Mouse (Mus musculus): ENCODE measurements around the gene Ift52. TPM values are rescaled to one million over a fixed set of nuclear protein-coding genes. Genes with fewer than 3 reads are reported as not detected.
"Not testable (repeated sequence)": the region's sequence is repeated elsewhere in the genome, so short reads cannot be mapped to it uniquely, and the experiment has no call there.

Gene Ift52
- total RNA-seq, 1 experiment from 2014 or later = 66.5 TPM

DNA sequence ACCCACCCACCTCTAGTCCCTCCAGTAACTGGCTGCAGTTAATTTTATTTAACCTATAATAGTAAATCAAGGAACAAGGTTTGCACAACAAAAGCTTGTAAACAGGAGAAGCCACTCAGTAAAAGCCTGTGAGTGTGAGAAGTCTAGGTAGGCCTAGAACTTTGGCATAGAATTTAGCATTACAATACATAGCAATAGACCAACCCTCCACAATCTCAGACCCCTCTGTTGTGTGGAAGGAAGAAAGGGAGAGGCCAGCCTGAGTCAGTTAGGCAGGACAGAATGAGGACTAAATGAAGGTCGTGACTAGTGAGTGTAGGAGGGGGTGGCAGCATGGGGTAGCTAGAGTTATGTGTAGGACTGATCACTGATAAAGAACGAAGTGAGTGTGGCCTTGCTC lies 14.6 kb downstream of the Ift52 start:
- DNase-seq = no peak

DNA sequence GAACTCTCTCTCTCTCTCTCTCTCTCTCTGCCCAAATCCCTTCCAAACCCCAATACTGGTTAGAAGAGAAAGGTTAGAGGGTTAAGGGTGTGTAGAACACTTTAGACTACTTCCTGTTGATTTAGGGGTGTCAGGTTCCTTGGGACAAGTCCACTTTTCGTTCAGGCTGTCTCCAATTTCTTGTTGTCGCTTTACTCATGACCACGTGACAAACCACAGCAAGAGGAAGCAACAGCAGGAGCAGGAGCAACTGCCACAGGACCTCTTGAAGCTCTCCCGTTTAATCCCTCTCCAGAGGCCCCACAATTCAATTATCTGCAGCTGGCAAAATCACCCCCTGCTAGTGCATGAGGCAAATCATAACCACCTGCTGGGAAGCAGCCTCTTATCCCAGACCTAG lies 15.5 kb downstream of the Ift52 start:
- no peak for DNase-seq

DNA sequence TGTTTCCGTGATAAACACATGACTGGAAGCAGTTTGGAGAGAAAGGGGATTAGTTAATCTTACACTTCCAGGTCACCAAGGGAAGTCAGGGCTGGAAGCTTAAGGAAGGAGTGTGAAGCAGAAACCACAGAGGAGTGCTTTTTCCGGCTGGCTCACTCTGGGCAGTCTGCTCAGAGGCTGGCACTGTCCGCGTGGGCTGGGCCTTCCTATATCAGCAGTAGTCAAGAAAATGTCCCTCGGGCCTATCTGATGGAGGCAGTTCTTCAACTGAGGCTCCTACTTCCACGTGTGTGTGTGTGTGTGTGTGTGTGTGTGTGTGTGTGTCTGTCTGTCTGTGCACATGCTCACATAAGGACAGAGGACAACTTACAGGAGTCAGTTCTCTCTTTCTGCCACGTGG lies 22.8 kb downstream of the Ift52 start:
- no peak for DNase-seq

DNA sequence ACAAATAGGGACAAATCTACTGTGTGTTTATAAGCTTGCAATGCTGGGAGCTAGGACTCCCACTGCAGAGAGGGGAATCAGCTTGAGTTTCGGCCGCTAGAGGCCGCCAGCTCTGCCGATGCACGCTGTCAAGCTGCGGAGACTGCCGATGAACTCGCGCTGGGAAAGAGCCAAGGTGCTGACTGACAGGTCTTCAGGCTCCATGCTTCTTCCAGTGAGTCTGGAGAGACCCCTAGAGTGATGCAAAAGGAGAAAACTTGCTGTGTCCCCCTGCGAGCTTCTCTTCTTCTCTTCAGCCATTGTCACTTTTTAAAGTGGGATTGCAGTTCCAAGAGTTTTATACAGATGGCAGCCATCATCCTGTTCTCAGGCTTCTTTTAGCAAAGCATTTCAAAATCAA lies 31.0 kb downstream of the Ift52 start:
- peak; percentile 82 for DNase-seq

DNA sequence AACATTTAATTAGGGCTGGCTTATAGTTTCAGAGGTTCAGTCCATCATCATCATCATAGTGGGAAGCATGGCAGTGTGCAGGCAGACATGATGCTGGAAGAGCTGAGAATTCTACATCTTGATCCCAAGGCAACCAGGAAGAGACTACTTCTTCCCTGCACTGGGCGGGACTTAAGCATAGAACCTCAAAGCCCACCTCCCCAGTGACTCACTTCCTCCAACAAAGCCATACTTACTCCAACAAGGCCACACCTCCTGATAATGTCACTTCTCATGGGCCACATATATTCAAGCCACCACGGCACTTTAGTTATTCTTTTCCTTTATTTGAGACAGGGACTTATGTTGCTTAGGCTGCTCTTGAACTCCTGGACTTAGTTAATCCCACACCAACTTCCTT lies 32.0 kb downstream of the Ift52 start:
- no peak for DNase-seq

DNA sequence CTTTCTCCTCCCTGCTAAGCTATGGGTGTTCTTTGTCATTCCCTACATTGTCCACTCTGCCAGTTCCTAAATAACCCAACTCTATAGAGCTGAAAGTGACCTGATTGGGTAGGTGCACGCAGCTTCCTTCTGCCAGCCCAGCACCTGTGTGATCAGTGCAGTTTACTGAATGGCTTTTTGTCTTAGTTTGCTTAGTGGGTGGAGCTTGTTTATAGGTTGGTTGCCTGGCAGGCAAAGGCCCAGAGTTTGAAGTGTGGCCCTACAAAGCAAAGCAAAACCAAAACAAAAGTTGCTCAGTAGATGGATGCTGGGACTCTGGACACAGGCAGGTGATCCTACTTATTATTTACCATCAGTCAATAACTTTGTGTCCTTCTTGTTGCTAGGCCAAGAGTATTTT lies 34.5 kb downstream of the Ift52 start:
- DNase-seq = no peak

DNA sequence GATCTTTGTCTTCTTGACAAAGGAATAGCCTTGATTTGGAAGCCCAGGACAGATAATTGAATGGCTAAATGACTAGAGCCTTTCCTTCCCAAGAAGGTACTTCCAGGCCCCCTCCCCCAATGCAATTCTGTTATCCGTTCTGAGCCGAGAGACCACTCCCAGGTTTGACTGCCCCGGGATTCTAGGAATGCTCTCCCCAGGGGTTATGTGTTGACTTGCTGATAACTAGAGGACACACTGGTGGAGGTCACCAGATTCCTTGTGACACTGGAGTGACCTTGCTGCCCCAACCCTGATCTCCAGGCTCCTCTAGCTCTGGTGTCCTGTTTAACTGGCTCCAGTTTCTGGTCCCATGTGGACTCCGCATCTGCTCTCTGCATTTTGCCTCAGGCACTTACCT lies 34.9 kb downstream of the Ift52 start:
- DNase-seq = no peak

DNA sequence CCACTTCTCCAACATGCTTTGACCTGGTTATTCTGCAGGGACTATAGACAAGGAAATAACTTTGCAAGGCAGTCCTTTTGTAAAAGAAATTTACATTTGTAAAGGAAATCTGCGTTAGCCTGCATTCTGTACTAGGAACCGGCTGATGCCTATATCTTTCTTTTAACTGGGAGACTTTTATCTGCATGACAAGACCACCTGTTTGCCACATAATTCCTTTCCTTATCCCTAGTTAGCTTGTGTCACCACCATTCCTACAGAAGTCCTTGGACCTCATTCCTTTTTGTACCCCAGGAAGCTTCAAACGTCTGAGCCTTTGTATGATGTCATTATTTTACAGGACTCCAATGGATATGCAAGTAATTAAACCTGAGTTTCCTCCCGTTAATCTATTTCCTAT lies 35.7 kb downstream of the Ift52 start:
- no peak for DNase-seq

DNA sequence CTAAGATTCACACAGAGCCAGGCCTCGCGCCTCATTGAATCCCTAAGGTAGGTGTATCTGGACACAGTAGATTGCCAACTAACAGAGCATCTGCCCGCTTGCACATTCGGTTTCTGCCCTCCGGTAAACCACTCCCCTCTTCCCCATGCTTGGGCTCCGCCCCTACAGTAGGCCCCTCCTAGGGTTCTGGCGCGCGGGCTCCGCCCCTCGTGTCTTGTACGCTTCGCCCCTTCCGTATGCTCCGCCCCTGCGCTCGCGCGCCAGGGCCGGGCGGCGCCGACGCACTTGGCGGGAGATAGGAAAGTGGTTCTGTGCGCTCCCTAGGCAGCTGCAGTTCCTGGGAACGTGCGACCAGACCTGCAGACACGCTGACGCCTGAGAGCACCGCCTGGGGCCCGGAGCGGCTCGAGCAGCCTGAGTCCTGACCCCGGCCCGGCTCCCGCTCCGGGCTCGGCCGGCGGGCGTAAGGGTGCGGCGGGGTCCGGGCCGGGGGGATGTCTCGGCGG lies 37.2 kb downstream of the Ift52 start, which contains the start of gene Mybl2:
Gene Mybl2, plus strand, starts transcription at position 353 of the 506 bp plus-strand sequence.
- peak; percentile 93 for DNase-seq

DNA sequence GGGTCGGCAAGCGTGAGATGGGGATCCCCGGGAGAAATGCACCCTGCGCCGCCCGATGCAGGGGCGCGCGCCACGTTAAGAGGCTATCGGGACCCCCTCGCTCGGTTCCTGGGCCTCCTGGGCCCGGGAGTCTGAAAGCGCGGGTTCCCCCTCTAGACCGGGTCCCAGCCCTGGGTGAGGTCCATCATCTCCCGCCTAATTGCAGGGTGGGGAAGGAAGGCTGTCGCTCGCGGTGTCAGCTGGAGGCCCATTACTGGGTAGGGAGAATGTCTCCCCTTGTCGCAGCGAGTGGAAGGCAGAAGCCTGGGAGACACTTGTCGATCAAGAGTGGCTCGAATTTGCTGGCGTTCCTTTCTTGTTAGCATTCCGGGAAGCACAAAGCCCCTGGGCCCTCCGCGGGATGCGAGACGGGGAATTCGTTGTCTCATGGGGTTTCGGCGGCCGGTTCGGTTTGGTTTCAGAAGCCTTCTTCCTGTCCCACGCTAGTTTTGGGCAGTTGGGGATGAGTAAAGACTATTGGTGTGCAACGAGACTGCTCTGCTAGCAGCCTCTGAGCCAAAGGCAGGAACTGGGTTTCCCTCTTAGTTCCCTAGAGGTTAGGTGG lies 37.8 kb downstream of the Ift52 start:
- no peak for DNase-seq

DNA sequence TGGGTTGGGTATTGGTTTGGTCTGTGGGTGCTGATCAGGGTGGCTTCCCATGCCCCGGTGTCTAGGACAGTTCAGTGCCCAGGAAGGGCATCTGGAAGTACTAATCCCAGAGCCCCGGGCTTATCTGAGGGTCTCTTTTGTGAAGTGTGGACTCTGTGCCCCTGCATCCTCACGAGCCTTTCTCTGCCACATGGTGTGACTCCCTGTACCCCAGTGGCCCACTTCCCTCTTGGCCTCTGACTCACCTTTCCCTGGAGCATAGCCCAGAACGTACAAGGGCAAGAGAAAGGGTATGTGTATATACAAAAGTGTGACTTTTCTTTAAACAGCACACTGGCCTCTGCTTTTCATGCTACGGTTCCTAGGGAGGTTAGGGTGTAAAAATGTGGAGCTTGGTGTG lies 38.6 kb downstream of the Ift52 start:
- DNase-seq = peak; percentile 56

DNA sequence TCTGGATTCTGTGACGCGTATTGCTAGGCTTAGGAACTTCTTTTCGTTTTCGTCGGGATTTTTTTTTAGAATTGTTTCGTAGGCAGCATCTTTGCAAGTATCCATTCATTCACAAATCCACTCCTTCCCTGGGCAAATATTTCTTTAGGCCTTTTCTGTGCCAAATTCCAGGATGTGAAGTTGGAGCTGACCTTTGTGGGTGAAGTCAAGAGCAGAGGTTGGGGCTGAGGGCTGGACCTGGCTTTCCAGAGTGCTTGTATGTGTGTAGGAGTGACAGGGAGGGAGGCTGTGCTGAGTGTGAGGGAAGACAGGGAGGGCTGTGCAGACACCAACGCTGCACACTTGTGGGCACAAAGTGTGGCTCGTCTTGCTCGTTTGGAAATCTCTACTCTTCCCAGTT lies 39.4 kb downstream of the Ift52 start:
- DNase-seq = no peak

DNA sequence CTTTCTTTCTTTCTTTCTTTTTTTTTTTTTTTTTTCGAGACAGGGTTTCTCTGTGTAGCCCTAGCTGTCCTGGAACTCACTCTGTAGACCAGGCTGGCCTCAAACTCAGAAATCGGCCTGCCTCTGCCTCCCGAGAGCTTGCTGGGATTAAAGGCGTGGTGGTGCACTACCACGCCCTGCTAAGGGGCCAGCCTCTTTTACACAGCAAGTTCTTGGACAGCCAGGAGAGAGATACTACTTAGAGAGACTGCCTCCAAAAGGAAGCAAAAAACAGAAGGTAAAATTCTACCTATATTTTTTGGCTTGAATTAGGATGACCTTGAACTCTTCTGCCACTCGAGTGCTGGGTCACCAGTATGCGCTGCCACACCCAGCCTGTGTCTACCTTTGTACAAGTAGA lies 41.8 kb downstream of the Ift52 start:
- DNase-seq = not testable (repeated sequence)

DNA sequence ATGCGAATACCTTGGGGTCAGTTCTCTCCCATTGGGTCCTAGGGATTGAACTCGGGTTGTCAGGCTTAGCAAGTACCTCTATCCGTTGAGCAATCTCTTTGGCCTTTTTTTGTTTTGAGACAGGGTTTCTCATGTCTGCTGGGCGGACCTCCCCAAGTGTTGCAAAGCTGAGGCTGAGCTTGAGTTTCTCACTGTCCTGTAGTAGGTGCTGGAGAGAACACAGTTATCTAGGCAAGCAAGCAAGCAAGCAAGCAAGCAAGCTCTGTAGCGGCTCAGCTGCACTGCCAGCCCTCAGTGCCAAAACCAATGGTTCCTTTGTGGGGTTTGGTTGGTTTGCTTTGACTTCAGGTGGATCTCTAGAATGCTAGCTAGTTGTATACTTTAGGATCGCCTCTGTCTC lies 43.5 kb downstream of the Ift52 start:
- no peak for DNase-seq

DNA sequence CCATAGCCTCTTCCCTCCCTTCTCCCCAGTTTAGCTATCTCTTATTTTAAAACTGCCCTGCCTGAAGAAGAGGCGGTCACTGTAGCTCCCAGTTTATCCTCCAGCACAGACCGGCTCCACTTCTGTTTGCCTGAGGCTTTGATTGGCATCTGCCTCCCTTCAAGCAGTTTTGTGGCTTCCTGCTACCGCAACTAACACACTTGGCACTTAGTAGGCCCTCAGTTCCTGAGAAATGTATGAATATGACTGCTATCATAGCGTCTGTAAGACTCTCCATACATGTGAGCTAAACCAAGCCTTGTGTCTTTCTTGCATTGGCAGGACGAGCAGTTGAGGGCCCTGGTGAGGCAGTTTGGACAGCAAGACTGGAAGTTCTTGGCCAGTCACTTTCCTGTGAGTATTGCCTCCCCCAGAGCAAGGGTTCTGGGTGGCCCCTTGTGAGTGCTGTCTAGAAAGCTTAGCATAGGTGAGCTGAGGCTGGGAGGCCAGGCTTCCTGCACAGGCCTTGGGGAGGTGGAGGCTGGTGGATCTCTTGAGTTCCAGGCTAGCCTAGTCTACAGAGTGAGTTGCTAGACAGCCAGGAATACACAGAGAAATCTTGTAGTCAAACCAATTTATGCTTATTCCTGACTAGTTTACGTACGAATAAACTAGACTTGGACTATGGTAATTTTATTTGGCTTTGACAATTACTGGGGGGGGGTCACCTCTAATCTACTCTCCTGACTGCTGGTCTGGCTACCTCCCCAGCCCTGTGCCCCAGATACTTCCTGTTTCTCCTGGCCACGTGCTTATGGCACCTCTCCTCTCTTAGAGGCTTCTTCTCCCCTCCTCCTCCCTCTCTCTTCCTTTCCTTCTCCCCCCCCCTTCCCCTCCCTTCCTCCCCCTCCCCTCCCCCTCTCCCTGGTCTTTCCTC lies 44.3 kb downstream of the Ift52 start:
- DNase-seq = no peak

DNA sequence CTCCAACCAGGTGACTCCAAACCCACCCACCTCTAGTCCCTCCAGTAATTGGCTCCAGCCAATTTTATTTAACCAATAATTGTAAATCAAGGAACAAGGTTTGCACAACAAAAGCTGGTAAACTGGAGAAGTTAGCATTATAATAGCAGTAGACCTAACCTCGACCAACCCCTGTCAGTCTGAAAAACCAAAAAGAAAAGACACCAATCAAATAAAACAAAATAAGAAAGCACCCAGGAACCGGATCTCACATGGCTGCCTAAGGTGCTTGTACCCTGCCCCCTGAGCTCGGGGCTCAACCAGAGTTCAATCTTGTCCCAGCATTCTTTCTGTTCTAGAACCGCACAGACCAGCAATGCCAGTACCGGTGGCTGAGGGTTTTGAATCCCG lies 45.0 kb downstream of the Ift52 start:
- no peak for DNase-seq

DNA sequence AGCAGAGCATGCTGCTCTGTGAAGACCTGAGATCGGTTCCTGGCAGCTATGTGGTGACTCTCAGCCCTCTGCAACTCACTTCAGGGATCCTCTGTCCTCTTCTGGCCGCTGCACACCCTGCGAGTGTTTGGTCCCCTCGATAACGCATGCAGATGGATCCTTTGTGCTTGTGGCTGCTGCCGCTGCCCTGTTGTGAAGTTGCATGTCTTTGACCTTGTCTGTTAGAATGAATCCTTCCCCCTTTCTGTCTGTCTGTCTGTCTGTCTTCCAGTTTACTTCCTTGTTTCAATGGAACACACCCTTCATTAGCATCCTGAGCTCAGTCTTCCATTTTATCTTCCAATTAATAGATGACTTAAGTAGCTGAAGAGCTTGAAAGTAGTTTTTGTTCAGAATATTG lies 49.2 kb downstream of the Ift52 start:
- no peak for DNase-seq

DNA sequence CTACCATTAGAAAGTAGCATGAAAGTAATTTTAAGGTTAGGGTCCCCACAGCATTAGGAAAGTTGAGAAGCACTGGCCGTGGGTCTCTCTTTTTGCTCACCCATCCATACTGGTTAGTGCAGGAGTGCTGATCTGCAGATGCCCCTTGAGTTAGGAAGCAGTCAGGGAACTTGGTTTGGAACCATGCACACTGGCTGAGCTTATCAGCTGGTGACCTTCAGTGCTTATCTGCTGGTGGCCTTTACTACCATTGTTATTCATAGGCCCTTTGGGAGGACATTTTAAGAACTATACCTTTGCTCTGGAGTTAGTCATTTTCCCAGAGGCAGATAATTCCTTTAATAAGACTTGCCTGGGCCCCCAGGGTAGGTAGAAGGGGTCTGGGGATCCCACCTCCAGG lies 50.1 kb downstream of the Ift52 start:
- DNase-seq = no peak

DNA sequence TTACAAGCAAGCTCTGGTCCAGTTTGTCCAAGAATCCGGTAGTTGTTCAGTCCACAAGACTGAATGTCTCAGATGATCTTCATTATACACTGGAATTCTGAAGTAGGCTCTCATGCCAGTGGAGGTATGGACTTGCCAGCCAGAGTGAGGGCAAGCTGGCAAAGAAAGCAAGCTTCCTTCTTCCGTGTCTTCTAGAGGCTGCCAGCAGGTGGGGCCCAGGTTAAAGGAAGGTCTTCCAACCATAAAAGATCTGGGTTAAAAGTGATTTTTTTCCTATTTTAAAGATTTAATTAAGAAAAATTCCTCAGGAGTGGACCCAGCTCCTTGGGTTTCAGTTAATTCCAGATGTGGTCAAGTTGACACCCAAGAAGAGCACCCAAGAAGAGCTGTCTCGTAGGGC lies 53.1 kb downstream of the Ift52 start:
- no peak for DNase-seq

DNA sequence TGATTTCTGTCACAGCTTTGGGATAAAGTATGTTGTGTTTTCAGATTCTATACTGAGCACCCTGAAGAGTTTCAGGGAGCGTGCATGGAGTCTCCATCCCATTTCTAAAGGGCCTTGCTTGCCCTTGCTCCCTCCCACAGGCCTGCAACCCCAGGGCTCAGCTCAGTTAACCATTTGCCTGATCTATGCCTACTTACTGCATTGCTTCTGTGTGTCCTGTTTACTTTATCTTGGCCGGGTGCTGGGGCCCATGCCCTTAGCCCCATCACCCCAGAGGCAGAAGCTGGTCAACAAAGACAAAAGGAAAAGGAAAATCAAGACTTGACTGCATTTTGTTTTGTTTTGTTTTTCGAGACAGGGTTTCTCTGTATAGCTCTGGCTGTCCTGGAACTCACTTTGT lies 54.4 kb downstream of the Ift52 start:
- no peak for DNase-seq

DNA sequence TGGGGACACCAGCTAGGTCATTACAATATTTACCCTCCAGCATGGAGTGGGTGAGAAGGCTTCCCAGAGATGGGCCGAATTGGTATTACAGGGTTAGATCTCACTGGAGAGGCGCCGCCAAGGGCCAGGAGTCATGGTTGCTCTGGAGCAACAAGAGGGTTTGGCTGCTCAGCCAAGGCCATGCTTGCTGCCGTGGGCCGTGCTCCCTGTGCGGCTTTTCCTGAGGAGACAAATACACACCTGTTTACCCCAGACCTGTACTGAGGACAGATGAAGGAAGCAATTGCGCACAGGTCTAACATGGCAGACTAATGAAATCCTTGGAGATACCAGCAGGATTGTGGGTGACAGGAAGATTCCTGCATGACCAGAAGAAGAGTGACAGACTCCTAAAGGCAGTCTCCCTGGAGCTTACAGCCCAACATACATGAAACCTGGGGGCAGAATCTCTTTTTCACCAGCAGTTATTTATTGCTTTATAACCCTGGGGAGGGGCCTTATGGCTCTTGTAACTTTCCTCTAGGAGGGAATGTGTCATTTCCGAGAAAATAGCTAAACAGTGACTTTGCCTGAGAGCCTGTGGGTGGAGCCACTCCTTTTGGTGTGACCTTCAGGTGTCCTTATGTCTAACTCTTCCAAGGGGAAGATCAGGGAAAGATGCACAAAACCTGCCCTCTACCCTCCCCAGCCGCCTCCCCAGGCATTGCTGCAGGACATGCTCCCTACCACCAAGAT lies 56.0 kb downstream of the Ift52 start:
- DNase-seq = no peak

DNA sequence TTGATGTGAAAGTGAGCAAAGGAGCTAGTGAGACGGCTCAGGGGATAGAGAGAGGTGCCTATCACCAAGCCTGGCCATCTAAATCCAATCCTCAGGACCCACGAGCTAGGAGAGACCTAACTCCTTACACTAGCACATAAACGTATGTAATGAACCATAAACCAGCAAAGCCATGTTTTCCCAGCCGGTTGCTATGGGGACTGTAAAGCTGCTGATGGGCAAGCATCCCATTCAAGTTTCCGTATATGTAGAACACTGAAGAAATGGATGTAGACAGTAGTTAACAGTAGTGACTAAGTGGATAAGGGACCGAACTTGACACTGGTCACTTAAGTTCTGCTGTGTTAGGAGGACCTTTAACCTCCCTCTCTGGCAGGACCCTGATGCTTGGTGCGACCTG lies 56.9 kb downstream of the Ift52 start:
- no peak for DNase-seq

DNA sequence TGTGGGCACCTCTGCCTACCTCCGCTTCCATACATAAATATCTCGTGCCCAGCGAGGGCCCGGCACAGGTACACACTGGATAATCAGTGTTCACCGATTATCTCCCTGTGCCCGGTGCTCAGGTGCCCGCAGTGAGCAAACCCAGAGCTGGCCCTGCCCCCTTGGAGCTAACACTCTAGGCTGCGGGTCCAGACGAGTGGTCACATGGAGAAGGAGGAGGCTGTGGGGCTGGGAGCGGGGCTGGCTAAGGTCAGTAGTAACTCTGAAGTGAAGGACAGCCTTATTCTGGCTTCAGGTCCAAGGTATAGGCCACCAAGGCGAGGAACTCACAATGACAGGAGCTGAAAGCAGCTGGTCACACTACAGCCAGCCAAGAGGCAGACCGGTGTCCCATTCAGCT lies 57.7 kb downstream of the Ift52 start:
- no peak for DNase-seq
